Mouse (Mus musculus) bone marrow, adult 2 months (tissue): ENCODE data around the gene Bcas3. TPM values are rescaled to one million over a fixed set of nuclear protein-coding genes. Genes with fewer than 3 reads are reported as not detected.
A peak's percentile ranks its signal among the peaks of the same experiment; 100 is the strongest.

ENCODE experiments used
- H3K27ac ChIP-seq: fragments of 200-500 bp; 2 replicates; pipeline ENCODE4 v1.5.1; 2012; ENCODE audit warnings: low read depth, mild to moderate bottlenecking, control low read depth, inconsistent platforms, low read length; ENCODE audit not compliant: control insufficient read depth, poor library complexity, insufficient read depth
- H3K4me1 ChIP-seq: fragments of 200-500 bp; 2 replicates; pipeline ENCODE4 v1.6.1; 2011; ENCODE audit warnings: low read length; ENCODE audit not compliant: control insufficient read depth, insufficient read depth
- H3K4me3 ChIP-seq: fragments of 200-500 bp; replicated peaks from 2 replicates; pipeline ENCODE3; 2011; ENCODE audit warnings: mild to moderate bottlenecking, low read depth, low read length, control low read depth; ENCODE audit not compliant: control insufficient read depth
- CTCF ChIP-seq: fragments of 200-500 bp; IDR thresholded peaks from 2 replicates; pipeline ENCODE4 v1.5.1; 2011; ENCODE audit warnings: low read length, control low read depth; ENCODE audit not compliant: control insufficient read depth, insufficient read depth
- POLR2A ChIP-seq: fragments of 200-500 bp; IDR thresholded peaks from 2 replicates; pipeline ENCODE4 v1.6.1; 2011; ENCODE audit warnings: low read depth, mild to moderate bottlenecking, control low read depth, low read length, borderline replicate concordance; ENCODE audit not compliant: control insufficient read depth
- WGBS: fragments of 180-500 bp; shearing (Covaris S2); methylation state at CpG from one replicate; pipeline ENCODE4 v1.1.7; 2018; 5-methylcytosine and 5-hydroxymethylcytosine counted together
- polyA plus RNA-seq: library from polyadenylated mRNA; stranded (reverse); fragments of >200 nt; gene quantifications from 2 replicates; pipeline ENCODE4 v1.2.4, GENCODE M21; 2011; ENCODE audit warnings: low replicate concordance; ENCODE audit not compliant: missing spikeins, insufficient read depth, insufficient read length

Gene Bcas3
- polyA plus RNA-seq, 1 experiment, result 19.5 TPM

DNA sequence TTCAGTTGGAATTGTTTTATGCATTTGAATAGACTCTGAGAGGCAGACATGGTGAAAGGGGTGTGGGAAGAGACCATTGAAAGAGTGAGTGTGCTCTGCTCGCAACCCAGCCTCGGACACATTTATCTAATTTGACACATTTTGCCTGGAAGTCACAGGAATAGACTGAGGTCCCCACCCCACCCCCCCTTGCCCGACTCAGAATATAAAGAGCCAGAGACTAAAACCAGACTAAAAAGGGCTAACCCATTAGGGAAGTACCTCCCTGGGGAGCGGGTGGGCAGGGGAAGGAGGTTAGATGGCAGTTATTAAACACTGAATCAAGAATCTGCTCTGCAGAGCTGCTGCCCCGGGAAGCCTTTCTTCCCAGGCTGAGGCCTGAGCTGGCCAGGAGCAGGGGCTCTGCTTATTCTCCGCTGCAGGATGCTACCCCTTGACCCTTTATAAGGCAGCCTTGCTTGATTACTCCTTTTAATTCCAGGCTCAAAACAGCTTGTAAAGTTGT, 367.4 kb downstream of the Bcas3 start:
- WGBS, result 16% methylated on average over 6 of the region's 6 CpGs
- TF ChIP-seq CTCF, result no peak
- no peak for TF ChIP-seq POLR2A
- Histone ChIP-seq H3K4me1 (peaks cover 5% of the 10 kb centered on the region), H3K27ac (0 out of 2 replicates have a peak overlapping the region, but pooled peaks have one; percentile 34), H3K4me3 (no peak overlapping the region)

DNA sequence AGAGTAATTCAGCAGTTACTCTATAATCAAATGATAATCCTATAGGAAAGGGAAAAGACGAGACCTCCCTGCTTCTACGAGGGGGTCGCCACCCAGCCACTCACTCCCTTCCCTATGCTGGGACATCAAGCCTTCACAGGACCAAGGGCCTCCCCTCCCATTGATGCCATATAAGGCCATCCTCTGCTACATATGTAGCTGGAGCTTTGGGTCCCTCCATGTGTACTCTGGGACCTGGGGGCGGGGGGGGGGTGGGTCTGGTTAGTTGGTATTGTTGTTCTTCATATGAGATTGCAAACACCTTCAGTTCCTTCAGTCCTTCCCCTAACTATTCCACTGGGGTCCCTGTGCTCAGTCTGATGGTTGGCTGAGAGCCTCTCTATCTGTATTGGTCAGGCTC, 369.0 kb downstream of the Bcas3 start:
- Histone ChIP-seq H3K4me1 (peaks cover 3% of the 10 kb centered on the region), H3K4me3 (no peak overlapping the region), H3K27ac (no peak overlapping the region)
- TF ChIP-seq CTCF, result no peak
- WGBS, result 87% methylated on average over 4 of the region's 4 CpGs

DNA sequence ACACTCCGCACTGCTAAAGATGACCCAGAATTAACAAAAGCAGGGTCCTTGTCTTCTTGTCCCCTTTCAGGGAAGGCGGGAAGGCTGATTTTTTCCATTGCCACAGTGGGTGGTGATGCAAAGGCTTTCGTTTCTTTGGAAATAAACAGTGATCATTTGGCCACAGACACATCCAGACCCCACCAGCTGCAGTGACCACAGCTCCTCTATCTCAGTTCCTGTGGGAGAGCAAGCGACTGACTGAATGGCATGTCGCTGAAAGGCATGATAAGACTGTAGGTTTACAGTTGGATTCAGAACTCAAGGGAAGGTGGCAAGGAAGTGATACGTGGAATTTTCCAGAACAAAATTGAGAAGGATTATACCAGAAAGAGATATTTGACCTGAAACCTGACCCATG, 371.2 kb downstream of the Bcas3 start:
- whole genome bisulfite sequencing, result 40% methylated on average over 6 of the region's 6 CpGs
- H3K27ac ChIP-seq, result no peak overlapping the region
- H3K4me3 ChIP-seq, result no peak overlapping the region
- no peak for TF ChIP-seq CTCF
- no peak for TF ChIP-seq POLR2A
- H3K4me1 ChIP-seq, result peaks cover under 1% of the 10 kb centered on the region; the same call in 1 of the 2 replicates

DNA sequence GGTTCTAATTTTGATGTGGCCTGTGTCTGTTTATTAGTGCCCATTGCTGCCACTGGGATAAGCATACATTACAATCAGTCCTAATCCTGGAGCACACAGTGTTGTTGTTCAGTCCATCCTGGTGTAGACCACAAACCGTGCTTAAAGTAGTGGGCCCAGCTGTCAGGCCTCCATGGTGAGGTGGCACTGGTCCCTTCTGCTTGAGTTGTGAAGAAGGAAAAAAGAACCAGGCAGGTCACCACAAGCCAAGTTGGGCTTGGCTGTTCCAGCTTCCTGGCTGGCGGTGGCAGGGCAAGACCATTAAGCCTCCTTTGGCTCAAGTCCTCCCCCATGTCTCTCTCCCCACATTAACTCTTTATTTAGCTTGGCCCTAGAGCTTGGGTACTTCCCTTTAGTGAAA, 376.8 kb downstream of the Bcas3 start:
- 68% methylated on average over 2 of the region's 2 CpGs for WGBS

DNA sequence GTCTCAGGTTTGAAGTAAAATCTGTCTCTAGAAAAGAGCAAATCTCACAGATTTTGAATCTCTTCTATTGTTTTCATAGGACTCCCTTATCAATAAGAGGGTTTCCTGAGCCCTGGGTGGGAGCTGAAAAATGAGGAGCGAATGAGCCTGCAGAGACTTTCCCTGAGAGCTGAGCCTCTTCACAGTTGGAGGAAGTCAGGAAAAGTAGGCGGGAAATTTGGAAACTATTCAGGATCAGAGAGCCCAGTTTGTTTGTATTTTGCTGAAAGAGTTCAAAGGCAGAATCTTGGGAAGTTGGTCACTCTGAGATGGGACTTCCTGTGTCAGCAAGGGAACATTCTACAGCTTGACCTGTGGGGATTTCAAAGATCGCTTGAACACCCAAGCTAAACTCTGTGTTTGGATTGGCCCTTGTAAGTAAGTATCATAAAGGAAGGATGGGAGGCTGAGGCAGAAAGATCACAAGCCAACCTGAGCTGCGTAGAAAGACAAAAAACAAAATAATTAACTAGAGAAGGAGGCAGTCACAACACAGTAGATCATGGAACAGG, 379.6 kb downstream of the Bcas3 start:
- H3K4me1 ChIP-seq, result no peaks in the 10 kb centered on the region
- WGBS, result 81% methylated on average over 4 of the region's 4 CpGs

More for the DNA sequence above, 376.8 kb downstream of the Bcas3 start:
- Histone ChIP-seq H3K27ac (no peak overlapping the region), H3K4me3 (no peak overlapping the region), H3K4me1 (no peaks in the 10 kb centered on the region)
- no peak for TF ChIP-seq POLR2A
- no peak for TF ChIP-seq CTCF

DNA sequence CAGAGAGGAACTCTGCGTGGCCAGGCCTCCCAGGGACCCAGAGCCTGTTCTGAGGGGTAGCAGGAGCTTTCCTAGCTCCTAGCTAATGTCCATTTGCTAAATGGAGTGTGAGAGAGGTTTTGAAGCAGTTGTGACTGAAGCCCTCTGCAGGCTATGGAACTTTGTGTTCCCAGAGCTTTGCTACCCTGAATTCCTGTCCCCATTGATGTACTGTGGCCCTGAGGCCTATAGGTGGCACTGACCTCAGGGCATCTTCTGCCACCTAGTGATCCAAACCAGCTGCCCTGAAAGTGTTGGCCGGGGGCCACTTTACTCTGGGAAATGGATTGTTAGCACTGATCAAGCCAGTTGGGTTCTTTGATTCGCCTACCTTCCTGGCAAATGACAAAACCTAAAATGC, 380.6 kb downstream of the Bcas3 start:
- WGBS, result 78% methylated on average over 3 of the region's 3 CpGs
- TF ChIP-seq POLR2A, result no peak
- peak; percentile 39; the same call in 1 of the 2 replicates for TF ChIP-seq CTCF
- H3K4me3 ChIP-seq, result no peak overlapping the region
- no peaks in the 10 kb centered on the region for H3K4me1 ChIP-seq
- H3K27ac ChIP-seq, result no peak overlapping the region

More for the DNA sequence above, 379.6 kb downstream of the Bcas3 start:
- Histone ChIP-seq H3K4me3 (no peak overlapping the region), H3K27ac (no peak overlapping the region)
- TF ChIP-seq POLR2A, result no peak
- no peak for TF ChIP-seq CTCF

DNA sequence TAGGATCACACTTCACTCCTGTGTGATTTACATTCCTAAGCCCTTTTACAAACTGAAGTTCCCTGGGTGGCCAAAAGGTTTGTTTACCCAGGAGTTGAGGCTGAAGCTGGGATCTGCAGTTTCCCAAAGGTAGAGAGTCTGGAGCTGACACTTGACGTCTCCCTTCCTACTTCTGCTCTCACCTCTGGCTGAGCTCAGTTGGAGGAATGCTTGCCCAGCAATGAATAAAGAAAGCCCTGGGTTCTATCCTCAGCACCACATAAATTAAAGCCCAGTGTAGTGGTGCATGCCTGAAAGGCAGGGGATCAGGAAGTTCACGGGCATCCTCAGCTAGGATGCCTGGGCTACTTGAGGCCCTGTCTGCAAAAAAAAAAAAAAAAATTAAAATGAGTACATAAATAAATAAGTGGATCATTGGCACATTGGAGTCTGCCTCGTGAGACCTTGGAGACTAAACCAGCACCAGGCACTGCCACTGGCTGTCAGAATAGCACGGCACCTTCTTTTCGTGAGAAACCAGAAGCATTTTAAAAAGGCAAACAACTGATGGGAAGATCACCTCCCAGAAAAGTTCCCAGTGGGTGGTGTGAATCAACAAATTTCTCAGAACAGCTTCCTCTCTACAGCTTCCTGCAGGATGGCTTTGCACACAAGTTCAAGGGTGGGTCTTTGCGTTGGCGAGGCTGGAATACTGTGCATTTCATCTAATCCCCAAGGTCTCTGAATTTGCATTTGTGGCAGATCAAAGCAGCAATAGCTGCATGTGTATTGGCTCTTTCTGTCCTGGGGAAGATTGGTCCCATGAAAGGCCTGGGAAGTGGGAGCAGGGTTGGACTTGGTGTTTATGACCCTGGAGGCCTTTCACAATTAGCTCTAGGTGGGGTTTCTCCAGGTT, 381.6 kb downstream of the Bcas3 start:
- H3K27ac ChIP-seq, result no peak overlapping the region
- H3K4me3 ChIP-seq, result no peak overlapping the region
- no peak for TF ChIP-seq POLR2A
- no peak for TF ChIP-seq CTCF
- 87% methylated on average over 7 of the region's 7 CpGs for WGBS
- no peaks in the 10 kb centered on the region for H3K4me1 ChIP-seq

DNA sequence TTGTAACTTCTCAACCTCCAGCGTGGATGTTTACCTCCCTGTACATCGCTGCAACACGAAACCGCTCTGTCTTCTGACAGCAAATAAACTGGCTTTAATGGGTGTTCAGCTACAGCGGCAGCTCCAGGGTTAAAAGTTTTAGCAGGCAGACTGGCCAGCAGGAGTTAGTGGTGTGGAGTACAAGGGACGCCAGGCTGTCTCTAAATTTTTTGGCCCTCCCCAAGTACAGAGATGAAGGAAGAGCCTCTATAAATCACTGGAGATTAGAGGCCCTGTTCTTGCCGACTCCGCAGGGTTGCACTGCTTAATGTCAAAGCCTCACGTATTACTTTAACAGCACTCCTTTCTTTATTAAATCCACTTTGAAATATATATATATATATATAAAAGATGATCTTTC, 384.3 kb downstream of the Bcas3 start:
- WGBS, result 80% methylated on average over 9 of the region's 9 CpGs
- TF ChIP-seq CTCF, result no peak
- TF ChIP-seq POLR2A, result no peak
- Histone ChIP-seq H3K4me1 (no peaks in the 10 kb centered on the region), H3K27ac (no peak overlapping the region), H3K4me3 (no peak overlapping the region)
